Mouse (Mus musculus): ENCODE data around the gene Rgr. TPM values are rescaled to one million over a fixed set of nuclear protein-coding genes. Genes with fewer than 3 reads are reported as not detected.

Gene Rgr
- not detected in 2 replicates for polyA plus RNA-seq (2016; fragmentation: Nextera tagmentation; extraction: Ambion mirVana)

DNA sequence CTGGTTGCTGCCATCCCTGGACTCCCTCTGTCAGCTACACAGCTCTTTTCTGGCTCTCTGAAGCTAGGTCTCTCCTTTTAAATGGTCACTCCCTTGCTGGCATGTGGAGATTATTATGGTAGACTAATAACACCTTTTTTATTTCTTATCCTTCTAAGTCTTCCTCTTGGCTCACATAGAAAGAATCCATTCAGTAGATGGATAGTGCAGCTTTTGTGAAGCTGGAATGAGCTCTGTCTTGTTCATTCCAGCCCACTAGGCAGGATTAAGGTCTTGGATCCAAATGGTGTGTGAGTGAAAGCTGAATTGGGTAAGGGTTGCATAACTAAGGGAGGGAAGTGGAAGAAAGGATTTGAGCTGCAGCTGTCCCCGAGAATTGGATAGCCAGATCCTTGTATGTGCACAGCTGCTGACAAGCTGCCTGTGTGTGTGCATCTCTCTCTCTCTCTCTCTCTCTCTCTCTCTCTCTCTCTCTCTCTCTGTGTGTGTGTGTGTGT, at the start of gene Rgr:
Rgr (minus strand) TSS at position 51 of the 497 bp plus-strand sequence.
- whole genome bisulfite sequencing, result 14% methylated on average over 1 of the region's 1 CpGs
- no peak for ATAC-seq (ENCODE audit: low FRiP score)
- no peak within 1 kb of the TSS for H3K4me2 ChIP-seq

DNA sequence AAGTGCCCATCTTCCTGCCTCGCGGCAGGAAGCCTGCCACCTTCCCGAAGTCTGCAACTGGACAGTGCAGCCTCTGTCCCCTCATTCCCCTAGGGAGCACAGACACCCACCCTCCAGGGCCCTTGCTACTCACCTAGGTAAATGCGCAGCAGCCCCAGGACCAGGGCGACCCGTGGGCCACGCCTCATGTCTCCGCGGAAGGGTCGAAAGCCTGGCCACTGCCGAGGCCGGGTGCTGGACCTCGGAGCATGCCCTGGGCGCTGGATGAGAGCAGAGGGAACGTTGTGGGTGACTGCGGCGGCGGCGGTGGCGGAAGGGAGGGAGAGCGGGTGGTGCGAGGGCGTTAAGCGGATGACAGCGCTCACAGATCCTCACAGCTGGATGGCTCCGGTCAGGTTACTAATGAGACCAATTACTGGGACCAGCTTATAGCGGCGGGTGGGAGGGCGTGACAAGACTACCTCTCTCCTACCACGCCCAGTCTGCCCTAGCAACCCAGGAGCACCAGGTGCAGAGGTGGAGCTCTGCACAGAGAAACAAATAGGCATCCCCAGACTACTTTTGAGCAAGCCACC, 49.3 kb upstream of the Rgr start, which contains the start of gene Cdhr1:
Cdhr1 (minus strand) TSS at position 392 of the 575 bp plus-strand sequence.
- Histone ChIP-seq H3K27me3 (peaks cover 43% of the 10 kb centered on the region), H3K9me3 (no peaks in the 10 kb centered on the region), H3K4me3 (replicated peaks) (peak within 1 kb of the TSS; percentile 38), H3K4me1 (peaks cover 11% of the 10 kb centered on the region), H3K9ac (peak within 1 kb of the TSS; percentile 44; the same call in 1 of the 2 replicates), H3K36me3 (replicated peaks) (no peaks in the 10 kb centered on the region), H3K27ac (no peak within 1 kb of the TSS), H3K4me2 (peak within 1 kb of the TSS; percentile 77)
- 1% methylated on average over 30 of the region's 30 CpGs for WGBS
- ATAC-seq (ENCODE audit: low FRiP score), result peak; percentile 87

More for the DNA sequence above, at the start of gene Rgr:
- H3K27ac ChIP-seq, result no peak within 1 kb of the TSS
- no peak within 1 kb of the TSS for H3K4me3 ChIP-seq (replicated peaks)
- H3K27me3 ChIP-seq, result no peaks in the 10 kb centered on the region
- H3K4me1 ChIP-seq, result 0 out of 2 replicates have a peak, but pooled peaks cover 5% of the 10 kb centered on the region
- no peak within 1 kb of the TSS for H3K9ac ChIP-seq
- H3K36me3 ChIP-seq (replicated peaks), result no peaks in the 10 kb centered on the region
- H3K9me3 ChIP-seq, result no peaks in the 10 kb centered on the region

DNA sequence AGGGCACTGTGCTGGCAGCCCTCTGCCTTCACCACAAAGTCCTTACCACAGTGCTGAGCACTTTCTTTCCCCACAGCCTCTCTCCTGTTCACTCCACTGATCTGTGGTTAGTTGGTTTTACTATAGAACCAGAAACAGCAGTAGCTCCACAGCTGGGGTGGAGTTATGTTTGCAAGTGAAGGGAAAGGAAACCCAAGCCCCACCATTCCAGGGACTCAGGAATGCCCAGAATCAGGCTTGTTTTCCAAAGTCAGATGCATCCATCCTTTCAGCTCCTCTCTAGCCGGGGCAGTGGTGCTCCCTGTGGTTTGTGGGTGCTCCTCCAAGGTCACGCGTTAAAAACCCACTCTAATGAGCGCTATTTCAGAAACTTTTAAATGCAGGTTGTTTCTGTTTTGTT, 46.8 kb upstream of the Rgr start:
- no peak for ATAC-seq (ENCODE audit: low FRiP score)
- H3K4me2 ChIP-seq, result no peak overlapping the region
- H3K4me3 ChIP-seq (replicated peaks), result no peak overlapping the region
- peaks cover 43% of the 10 kb centered on the region for H3K27me3 ChIP-seq
- WGBS, result 88% methylated on average over 4 of the region's 4 CpGs
- H3K9ac ChIP-seq, result no peak overlapping the region
- H3K36me3 ChIP-seq (replicated peaks), result no peaks in the 10 kb centered on the region
- peaks cover 11% of the 10 kb centered on the region for H3K4me1 ChIP-seq
- H3K9me3 ChIP-seq, result no peaks in the 10 kb centered on the region
- H3K27ac ChIP-seq, result no peak overlapping the region

DNA sequence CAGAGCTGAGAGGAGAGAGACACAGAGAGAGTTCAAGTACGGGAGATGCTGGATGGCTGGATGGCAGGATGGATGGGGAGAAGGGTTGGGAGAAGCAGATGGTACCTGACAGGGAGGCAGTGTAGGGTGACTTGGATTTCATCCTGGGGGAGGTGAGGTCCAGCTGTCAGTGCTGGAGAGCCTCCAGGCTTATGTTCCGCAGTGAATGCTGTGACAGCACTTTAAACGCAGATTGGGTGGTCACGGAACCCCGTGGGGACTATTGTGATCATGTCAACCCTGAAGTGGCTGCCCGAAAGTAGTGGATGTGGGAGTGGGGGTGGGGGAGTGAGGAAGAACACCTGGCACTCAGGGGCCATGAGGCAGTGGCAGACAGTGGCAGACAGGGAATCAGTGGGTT, 45.7 kb upstream of the Rgr start:
- H3K9ac ChIP-seq, result no peak overlapping the region
- H3K36me3 ChIP-seq (replicated peaks), result no peaks in the 10 kb centered on the region
- H3K4me1 ChIP-seq, result peaks cover 11% of the 10 kb centered on the region
- H3K4me3 ChIP-seq (replicated peaks), result no peak overlapping the region
- WGBS, result 73% methylated on average over 6 of the region's 6 CpGs
- H3K4me2 ChIP-seq, result no peak overlapping the region
- peaks cover 39% of the 10 kb centered on the region for H3K27me3 ChIP-seq
- H3K9me3 ChIP-seq, result no peaks in the 10 kb centered on the region
- H3K27ac ChIP-seq, result no peak overlapping the region
- ATAC-seq (ENCODE audit: low FRiP score), result no peak

DNA sequence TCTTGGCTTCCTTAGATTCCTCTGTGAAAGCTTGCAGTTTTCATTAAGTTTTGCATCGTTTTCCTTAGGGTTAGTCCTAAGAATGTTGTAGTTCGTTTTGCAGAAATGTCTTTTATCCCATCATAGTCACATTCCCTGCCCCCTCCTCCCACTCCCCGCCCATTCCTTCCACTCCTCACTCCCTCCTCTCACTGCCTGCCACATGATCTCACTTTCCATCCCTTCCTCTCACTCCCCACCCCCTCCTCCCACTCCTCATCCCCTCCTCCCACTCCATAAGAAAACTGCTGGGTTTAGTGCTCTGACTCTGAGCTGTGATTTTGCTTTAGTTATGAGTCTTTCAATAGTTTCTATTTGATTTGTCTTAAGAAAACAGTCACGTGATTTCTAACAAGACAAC, 35.0 kb upstream of the Rgr start:
- H3K4me3 ChIP-seq (replicated peaks), result no peak overlapping the region
- WGBS, result 25% methylated on average over 4 of the region's 4 CpGs

DNA sequence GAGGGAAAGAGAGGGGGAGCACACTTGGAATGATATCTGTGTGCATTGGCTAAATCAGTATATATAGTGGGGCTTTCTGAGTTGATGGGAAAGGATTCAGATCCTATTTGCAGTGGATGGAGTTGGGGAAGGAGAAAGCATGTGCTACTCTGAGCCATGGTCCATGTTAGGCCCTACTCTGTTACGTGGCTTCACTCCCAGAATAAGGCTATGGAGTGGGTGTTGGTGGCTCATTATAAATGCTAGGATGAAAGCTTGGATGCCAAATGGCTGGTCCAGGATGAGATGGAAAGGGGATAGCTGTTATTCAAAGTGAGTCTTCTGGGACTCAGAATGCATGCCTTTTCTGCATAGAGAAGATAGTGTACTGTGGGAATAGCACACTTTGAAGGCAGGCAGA, 32.0 kb upstream of the Rgr start:
- Histone ChIP-seq H3K4me3 (replicated peaks) (no peak overlapping the region), H3K4me1 (peaks cover 7% of the 10 kb centered on the region), H3K9ac (no peak overlapping the region), H3K9me3 (no peaks in the 10 kb centered on the region), H3K4me2 (no peak overlapping the region), H3K27ac (no peak overlapping the region), H3K27me3 (no peaks in the 10 kb centered on the region), H3K36me3 (replicated peaks) (no peaks in the 10 kb centered on the region)
- 97% methylated on average over 1 of the region's 1 CpGs for WGBS
- no peak for ATAC-seq (ENCODE audit: low FRiP score)

More for the DNA sequence above, 35.0 kb upstream of the Rgr start:
- Histone ChIP-seq H3K36me3 (replicated peaks) (no peaks in the 10 kb centered on the region), H3K27ac (no peak overlapping the region), H3K9me3 (no peaks in the 10 kb centered on the region), H3K9ac (no peak overlapping the region), H3K4me1 (peaks cover 7% of the 10 kb centered on the region), H3K27me3 (no peaks in the 10 kb centered on the region), H3K4me2 (no peak overlapping the region)
- ATAC-seq (ENCODE audit: low FRiP score), result no peak

DNA sequence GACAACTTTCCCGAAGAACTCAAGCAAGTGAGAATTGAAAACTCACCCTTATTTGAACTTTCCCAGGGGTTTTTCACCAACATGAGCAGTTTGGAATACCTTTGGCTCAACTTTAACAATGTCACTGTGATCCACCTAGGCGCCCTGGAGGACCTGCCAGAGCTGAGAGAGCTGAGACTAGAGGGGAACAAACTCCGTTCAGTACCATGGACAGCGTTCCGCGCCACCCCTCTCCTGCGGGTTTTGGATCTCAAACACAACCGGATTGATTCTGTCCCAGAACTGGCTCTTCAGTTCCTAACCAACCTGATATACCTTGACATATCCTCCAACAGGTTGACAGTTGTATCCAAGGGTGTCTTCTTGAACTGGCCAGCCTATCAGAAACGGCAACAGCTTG, 19.8 kb upstream of the Rgr start:
- no peak for ATAC-seq (ENCODE audit: low FRiP score)
- Histone ChIP-seq H3K27me3 (no peaks in the 10 kb centered on the region), H3K27ac (no peak overlapping the region), H3K9ac (no peak overlapping the region), H3K4me3 (replicated peaks) (no peak overlapping the region), H3K4me1 (no peaks in the 10 kb centered on the region), H3K36me3 (replicated peaks) (no peaks in the 10 kb centered on the region), H3K9me3 (no peaks in the 10 kb centered on the region), H3K4me2 (no peak overlapping the region)
- WGBS, result 19% methylated on average over 9 of the region's 9 CpGs

DNA sequence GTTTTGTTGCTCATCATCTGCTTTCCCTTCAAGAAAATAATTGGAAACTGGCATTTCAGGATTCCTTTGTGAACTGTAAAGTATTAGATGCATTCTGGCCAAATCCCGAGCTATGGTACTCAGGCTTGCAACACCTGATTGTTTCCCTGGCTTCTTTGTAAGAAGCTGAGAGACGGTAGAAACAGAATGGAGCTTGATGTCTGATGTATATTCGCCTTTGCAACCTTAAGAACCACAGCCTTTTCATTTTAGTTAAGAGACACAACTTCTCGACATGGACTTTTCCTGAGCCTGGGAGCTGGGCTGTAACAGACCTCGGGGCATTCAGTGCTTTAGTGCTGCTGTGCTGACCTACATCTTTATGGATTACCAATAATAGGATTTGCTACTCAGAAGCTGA, 18.9 kb upstream of the Rgr start, which contains the start of gene Lrit2:
Lrit2 (plus strand) TSS at position 301 of the 400 bp plus-strand sequence.
- Histone ChIP-seq H3K27ac (no peak within 1 kb of the TSS), H3K27me3 (no peaks in the 10 kb centered on the region), H3K4me1 (no peaks in the 10 kb centered on the region), H3K9me3 (no peaks in the 10 kb centered on the region), H3K4me3 (replicated peaks) (no peak within 1 kb of the TSS), H3K4me2 (no peak within 1 kb of the TSS), H3K36me3 (replicated peaks) (no peaks in the 10 kb centered on the region), H3K9ac (no peak within 1 kb of the TSS)
- 78% methylated on average over 5 of the region's 5 CpGs for WGBS
- no peak for ATAC-seq (ENCODE audit: low FRiP score)

DNA sequence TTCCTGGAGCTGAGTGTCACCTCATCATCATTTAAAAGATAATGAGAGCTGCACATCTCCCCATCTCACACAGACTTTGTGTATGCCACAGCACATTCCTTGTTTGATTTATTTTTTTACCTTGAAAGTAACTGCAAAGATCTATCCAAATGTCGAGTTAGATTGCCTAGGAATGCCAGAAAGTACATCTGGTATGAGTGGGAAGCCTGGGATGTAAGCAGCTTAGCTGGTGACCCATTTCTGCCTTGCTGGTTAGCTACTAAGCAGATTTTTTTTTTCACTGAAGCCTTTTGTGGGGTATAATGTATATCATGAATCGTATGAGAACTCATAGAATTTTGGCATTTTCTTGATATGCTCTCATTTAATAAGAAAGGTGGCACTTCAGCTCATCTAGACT, 17.9 kb upstream of the Rgr start:
- WGBS, result 72% methylated on average over 2 of the region's 2 CpGs
- ATAC-seq (ENCODE audit: low FRiP score), result no peak

DNA sequence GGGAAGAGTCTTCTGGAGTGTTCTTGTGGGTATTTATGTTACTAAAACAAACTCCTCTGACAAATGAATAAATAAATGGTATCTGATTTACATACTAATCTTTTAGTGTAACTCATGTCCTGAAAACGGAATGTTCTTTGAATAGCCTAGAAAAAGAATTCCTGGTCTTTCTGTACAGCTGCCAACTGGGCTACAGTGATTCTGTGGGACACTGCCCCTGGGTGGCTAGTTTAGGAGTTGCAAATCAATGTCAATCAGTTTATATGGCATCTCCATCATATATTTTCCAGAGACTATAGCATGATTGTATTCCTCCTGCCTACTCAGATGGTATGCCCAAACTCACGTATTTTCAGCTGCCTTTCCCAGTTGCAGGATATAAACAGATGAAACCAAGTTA, 16.1 kb upstream of the Rgr start:
- Histone ChIP-seq H3K4me2 (no peak overlapping the region), H3K36me3 (replicated peaks) (no peaks in the 10 kb centered on the region), H3K27me3 (no peaks in the 10 kb centered on the region), H3K27ac (no peak overlapping the region), H3K4me3 (replicated peaks) (no peak overlapping the region), H3K4me1 (no peaks in the 10 kb centered on the region), H3K9ac (no peak overlapping the region), H3K9me3 (no peaks in the 10 kb centered on the region)
- 67% methylated on average over 2 of the region's 2 CpGs for WGBS
- no peak for ATAC-seq (ENCODE audit: low FRiP score)

More for the DNA sequence above, 17.9 kb upstream of the Rgr start:
- Histone ChIP-seq H3K27me3 (no peaks in the 10 kb centered on the region), H3K4me2 (no peak overlapping the region), H3K27ac (no peak overlapping the region), H3K9me3 (no peaks in the 10 kb centered on the region), H3K4me3 (replicated peaks) (no peak overlapping the region), H3K4me1 (no peaks in the 10 kb centered on the region), H3K36me3 (replicated peaks) (no peaks in the 10 kb centered on the region), H3K9ac (no peak overlapping the region)

DNA sequence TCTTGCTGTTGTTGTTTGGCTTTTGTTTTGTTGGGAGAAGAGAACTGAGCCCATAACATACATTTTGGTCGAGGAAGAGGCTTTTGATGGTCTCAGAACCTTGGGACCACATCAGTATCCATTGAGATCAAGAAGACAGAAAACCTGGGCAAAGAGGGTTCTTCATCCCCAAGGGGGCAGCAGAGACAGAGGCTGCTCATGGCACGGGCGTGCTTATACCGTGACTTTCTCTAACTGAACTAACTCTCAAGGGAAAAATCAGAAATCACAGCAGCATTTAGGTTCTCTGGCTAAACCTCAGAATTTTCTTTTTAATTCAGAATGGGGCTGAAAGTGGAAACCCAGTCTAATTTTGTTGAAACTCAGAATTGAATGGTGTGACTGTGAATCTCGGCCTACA, 14.3 kb downstream of the Rgr start:
- no peak overlapping the region for H3K9ac ChIP-seq
- H3K9me3 ChIP-seq, result no peaks in the 10 kb centered on the region
- no peak overlapping the region for H3K4me3 ChIP-seq (replicated peaks)
- no peak overlapping the region for H3K27ac ChIP-seq
- no peak overlapping the region for H3K4me2 ChIP-seq
- ATAC-seq (ENCODE audit: low FRiP score), result no peak
- WGBS, result 53% methylated on average over 5 of the region's 5 CpGs
- no peaks in the 10 kb centered on the region for H3K4me1 ChIP-seq
- H3K36me3 ChIP-seq (replicated peaks), result no peaks in the 10 kb centered on the region
- no peaks in the 10 kb centered on the region for H3K27me3 ChIP-seq

DNA sequence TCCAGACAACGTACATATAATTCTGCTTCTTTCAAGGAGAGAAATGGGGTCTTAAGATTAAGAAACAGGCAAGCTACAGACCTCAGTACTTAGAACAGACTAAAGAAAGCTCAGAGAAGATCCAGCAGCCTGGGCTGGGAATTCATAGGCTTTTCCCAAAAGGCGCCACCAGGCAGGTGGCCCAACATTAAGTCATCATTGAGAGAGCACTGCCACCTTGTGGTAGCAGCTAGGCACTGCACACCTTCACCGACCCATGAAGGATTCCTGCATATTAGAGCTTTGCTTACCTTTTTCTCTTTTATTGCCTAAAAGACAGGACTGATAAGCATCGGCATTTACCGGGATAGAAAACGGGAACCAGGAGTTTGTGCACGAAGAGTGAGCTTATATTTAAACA, 15.5 kb downstream of the Rgr start:
- Histone ChIP-seq H3K4me3 (replicated peaks) (no peak overlapping the region), H3K9ac (no peak overlapping the region), H3K27ac (no peak overlapping the region), H3K36me3 (replicated peaks) (no peaks in the 10 kb centered on the region), H3K4me2 (no peak overlapping the region), H3K4me1 (no peaks in the 10 kb centered on the region), H3K27me3 (no peaks in the 10 kb centered on the region), H3K9me3 (no peaks in the 10 kb centered on the region)
- peak; percentile 53; the same call in 1 of the 2 replicates for ATAC-seq (ENCODE audit: low FRiP score)
- WGBS, result 16% methylated on average over 7 of the region's 7 CpGs

DNA sequence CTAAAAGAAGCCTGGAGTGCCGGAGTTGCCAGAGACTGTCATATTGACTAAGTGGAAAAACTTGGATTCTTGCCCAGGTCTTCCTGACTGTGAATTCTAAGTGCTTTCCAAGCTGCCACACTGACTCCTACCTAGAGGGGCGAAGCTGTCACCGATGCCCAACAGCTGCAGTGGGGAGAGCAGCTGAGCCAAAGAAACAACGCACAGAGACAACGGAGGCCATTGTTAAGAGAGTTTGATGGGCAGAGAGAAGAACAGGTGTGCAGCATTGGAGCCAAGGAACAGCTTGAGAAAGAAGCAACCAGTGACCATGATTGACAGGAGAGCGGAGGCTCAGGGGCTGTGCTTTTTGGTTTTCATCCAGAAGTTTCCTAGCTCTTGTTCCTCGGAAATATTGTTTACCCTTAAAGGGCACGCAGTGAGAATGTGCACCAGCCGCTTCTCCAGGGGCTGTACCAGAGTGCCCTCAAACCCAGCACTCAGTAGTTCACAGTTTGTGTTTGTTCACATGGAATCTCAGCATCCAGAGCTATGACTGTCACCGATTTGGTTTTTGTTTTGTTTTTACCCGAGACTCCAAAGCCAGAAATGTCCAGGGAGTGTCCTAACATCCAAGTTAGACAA, 16.2 kb downstream of the Rgr start:
- Histone ChIP-seq H3K4me3 (replicated peaks) (no peak overlapping the region), H3K9me3 (no peaks in the 10 kb centered on the region), H3K27me3 (no peaks in the 10 kb centered on the region), H3K9ac (no peak overlapping the region), H3K4me1 (no peaks in the 10 kb centered on the region), H3K27ac (no peak overlapping the region), H3K4me2 (no peak overlapping the region), H3K36me3 (replicated peaks) (no peaks in the 10 kb centered on the region)
- 74% methylated on average over 11 of the region's 11 CpGs for WGBS
- ATAC-seq (ENCODE audit: low FRiP score), result peak; percentile 36; the same call in 1 of the 2 replicates
